Mouse (Mus musculus) layer of hippocampus, postnatal 36 days (tissue): ENCODE measurements around the gene Mlst8. TPM values are rescaled to one million over a fixed set of nuclear protein-coding genes. Genes with fewer than 3 reads are reported as not detected.
A peak's percentile ranks its signal among the peaks of the same experiment; 100 is the strongest.

Source experiments
- DNase-seq, 2 experiments: peaks; one replicate each; pipeline ENCODE4 v3.0.0; 2022
- total RNA-seq, 2 experiments: library from RNA; stranded (reverse); gene quantifications; 2 replicates each; pipeline ENCODE4 v1.2.3; 2021

Gene Mlst8
- 10 to 100 TPM; 40.7 to 45.0 TPM for total RNA-seq

- peak; percentile 98 for DNase-seq
These were observed at the start of gene Mlst8 for GRCm38 (mm10) chr17:24478663-24479380. Mlst8 (minus strand) TSS chr17:24479078.

DNA sequence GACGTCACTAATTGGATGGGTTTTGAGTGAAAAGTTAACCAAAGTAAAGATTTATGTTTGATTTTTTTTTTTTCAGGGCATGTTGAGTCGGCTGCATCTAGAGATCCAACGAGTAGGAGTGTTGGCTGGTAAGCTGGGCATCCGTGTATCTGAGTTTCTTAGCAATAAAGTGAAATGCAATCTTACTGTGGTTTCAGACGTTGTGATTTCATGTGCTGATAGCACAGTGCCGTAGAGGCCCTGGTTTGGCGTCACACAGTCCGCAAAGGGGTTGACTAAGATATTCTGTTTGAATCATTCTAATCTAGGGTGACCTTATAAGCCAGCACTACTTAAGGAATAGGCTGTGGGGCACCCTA is 49.7 kb upstream of the Mlst8 start:
- DNase-seq: no peak

GRCm38 (mm10) chr17:24527723-24528559 is 49.1 kb upstream of the Mlst8 start, which contains the start of gene Traf7:
Traf7 (minus strand) TSS chr17:24527938.
- peak; percentile 89 to 91 for DNase-seq

DNA sequence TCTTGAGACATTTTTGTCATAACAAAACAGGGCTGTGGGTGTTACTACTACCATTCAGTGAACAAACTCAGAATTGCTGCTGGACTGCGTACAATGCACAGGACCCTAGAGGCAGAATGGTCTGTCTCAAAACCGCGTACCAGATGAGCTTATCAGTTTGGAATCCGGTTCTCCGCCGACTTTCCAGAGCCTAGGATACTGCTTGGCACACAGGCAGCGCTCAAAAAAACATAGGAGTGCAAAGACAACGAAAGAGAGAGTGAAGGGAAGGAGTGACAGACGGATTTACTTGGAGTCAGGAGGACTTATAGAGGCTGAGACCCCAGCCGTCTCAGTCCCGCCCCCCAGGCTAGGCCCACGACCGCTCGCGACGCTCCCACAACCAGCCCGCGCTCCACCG is 48.4 kb upstream of the Mlst8 start:
- DNase-seq: no peak

GRCm38 (mm10) chr17:24524734-24525133 is 45.9 kb upstream of the Mlst8 start:
- DNase-seq: no peak

- no peak for DNase-seq
These were observed 41.6 kb upstream of the Mlst8 start for GRCm38 (mm10) chr17:24520450-24520849.

DNA sequence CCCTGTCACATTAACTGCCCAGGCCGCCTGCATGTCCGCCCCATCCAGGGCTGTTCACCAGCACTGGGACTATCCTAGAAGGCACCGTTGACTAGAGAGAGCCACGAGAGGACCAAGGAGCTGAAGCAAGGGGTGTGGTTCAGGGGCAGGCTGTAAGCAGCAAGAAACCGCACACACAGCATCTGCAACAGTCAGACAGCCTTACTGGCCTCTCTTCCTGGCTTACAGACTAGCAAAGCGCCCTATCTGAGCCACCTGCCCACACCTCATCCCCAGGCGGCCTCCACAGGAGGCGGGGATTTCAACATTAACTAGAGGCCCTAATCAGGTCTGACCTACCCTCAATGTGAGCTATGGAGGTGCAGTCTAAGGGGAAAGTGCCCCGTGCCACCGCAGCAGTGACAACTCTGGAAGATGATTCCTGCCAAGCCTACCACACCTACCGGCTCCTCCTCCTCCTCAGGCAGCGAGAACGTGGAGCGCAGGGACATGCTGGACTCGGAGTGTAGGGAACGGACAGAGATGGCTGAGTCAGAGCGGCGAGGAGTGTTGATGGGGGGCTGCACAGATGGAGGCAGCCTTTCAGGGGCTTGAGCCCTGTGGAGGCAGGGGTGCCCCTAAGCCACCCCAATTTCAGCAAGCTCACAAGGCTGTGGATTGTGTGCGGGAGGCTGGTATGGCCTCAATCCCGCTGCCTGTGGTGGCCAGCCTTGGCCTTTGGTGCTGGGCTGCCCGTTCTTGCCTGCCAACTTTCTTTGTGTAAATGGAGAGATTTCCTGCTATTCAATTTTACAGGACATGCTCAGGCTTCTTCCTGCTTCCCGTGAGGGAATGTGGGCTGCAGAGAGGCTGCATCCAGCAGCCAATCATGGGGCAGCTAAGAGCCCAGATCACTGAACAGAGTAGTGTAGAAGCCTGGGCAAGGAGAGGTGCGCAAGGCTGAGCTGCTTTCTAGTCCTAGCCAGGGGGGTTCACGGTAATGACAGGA is 35.7 kb upstream of the Mlst8 start:
- no peak for DNase-seq

DNA sequence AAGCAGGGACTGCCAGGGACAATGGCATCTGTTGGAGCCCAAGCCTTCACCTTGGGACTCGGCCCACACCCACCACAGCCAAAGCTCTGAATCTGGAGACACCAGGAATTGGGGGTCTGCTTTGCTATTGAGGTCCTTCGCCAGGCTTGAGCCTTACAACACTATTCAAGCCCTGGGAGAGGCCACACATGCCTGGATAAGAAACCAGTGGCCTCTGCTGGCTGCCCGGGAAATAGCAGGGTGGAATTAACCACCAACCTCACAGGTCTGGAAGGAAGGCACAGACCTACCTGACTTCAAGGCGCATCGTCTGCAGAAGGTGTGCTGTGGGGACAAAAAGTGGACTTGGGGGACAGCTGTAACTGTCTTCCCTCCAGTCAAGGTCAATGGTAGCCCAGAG is 34.7 kb upstream of the Mlst8 start:
- peak; percentile 72 to 75 for DNase-seq

GRCm38 (mm10) chr17:24507806-24508460 is 29.1 kb upstream of the Mlst8 start:
- no peak for DNase-seq

DNA sequence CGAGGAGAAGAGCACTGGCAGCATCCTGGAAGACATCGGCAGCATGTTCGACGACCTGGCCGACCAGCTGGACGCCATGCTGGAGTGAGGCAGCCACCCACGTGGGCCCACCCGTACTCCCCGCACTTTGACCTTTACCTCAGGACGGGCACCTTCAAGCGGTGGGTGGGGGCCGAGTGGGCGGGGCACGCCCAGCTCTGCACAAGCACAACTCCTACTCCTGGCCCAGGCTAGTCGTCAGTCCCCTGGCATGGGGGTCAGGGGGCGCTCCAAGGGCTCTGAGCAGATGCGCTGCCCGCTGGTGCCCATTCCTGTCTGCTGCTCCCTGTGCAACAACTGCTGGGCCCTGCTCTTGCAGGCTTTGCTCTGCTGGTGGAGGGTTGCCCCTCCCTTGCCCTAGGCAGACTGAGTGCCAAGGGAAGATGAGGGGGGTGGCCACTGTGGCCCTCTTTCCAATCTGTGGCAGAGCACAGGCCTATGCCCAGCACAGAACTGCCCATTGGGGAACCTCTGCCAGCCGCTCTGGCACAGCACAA is 28.3 kb upstream of the Mlst8 start:
- DNase-seq: no peak

DNA sequence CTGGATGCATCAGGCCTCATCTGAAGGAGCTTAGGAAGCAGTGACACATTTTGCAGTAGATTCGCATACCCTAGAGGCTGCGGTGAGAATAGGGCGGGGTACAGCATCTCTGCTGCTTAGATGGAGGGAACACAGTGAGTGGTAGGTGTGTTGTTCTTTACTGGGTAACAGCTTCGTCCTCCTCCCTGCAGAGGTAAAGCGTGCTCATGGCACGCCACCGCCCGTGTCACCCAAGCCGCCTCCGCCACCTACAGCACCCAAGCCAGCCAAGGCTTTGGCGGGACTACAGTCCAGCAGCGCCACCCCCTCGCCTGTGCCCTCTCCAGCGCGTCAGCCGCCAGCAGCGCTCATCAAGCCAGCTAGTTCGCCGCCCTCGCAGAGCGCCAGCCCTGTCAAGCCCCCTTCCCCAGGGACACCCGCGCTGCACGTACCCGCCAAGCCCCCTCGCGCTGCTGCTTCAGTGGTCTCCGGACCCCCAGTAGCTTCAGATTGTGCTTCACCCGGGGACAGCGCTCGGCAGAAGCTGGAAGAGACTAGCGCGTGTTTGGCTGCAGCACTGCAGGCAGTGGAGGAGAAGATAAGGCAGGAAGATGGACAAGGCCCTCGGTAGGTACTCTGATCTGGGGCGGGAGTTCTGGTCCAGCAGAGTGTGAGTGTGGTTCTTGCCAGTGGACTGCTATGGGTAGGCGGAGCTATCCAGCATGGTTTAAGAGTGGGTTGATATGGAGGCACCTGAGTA is 27.6 kb upstream of the Mlst8 start:
- peak in 1 of 2 experiments; percentile 68 for DNase-seq

- no peak for DNase-seq
These were observed 26.5 kb upstream of the Mlst8 start for GRCm38 (mm10) chr17:24505286-24505955.

DNA sequence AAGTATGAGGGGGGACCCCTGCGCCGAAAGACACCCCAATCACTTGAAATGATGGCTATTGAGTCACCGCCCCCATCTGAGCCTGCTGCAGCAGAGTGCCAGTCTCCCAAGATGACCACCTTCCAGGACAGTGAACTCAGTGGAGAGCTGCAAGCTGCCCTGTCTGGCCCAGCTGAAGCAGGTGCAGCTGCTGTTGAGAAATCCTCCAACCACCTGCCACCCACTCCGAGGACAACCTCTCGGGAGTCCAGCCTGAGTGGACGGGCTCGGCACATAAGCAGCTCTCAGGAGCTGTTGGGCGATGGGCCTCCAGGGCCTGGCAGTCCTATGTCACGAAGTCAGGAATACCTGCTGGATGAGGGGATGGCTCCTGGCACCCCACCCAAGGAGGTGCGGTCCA is 25.2 kb upstream of the Mlst8 start:
- DNase-seq: no peak

DNA sequence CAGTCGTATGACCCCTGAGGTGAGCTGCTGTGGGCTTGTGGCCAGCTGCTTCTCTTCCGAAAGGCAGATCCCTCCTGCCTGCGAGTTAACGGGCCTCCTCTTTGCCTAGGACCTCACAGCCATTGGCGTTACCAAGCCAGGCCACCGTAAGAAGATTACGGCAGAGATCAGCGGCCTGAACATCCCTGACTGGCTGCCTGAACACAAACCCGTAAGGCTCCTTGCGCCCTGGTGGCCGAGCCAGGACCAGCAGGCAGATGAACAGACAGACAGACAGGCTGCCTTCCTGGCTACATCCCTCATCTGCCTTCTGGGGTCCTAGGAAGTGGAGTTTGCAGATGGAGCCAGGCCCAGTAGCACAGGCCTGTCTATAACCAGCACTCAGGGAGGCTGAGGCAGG is 23.3 kb upstream of the Mlst8 start:
- DNase-seq: no peak

- no peak for DNase-seq
These were observed 17.1 kb upstream of the Mlst8 start for GRCm38 (mm10) chr17:24496026-24496425.

GRCm38 (mm10) chr17:24495443-24495842 is 16.6 kb upstream of the Mlst8 start:
- peak; percentile 76 to 83 for DNase-seq

- DNase-seq: peak in 1 of 2 experiments; percentile 58
These were observed 15.9 kb upstream of the Mlst8 start for GRCm38 (mm10) chr17:24494627-24495335.

DNA sequence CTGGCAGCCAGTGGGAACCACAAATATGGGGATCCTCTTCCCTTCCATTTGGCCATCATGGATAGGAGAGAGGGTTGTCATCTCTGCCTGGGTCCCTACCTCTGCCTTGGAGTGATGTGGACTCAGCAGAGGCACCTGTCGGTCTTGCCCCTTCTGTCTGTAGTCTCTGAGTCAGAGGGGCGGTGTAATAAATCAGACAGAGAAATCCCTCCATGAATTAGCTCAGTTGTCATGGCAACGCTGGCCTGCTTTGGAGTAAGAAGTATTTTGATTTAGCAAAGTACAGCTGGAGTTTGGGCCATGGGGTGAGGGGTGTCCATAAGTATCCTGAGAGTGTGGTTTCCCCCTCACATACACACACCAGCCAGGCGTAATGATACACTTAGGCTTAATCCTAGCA is 11.5 kb upstream of the Mlst8 start:
- DNase-seq: no peak

DNA sequence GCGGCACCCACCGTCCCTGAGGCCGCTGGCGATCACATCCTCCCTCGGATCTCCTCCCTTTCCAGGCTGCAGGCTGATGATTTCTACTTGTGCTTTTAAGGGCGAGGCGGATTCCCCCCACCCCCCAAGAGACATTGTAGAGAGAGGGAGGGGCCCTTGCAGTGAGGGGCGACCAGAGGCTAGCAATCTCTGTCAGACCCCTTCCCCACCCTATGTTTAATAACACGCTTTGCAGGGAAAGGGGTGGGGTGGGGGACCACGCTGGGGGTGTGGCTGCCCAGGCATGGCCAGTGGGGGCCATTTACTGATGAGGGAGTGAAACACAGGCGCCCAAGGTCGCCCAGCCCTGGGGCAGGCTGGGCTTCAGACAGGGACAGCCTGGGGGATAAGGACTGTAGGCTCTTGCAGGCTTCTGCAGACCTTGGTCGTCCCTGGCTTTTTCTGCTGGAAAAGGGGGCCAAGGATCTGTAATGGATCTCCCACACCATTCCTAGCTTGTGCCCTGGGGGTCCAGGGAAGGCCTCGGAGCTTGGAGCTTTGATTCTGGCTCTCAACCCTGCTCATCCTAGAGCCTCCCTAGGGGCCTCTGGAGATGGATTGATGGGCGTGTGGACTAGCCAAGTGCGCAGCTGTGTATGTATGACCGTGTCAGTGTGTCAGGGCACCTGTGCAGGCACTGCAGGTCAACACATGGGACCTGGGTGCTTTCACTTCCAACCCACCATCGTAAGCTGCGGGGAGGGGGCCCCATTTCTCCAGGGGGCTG is 10.6 kb upstream of the Mlst8 start:
- DNase-seq: no peak
